Mouse (Mus musculus) ES-E14 (cell line): ENCODE results near the gene Srgap2. TPM values are rescaled to one million over a fixed set of nuclear protein-coding genes. Genes with fewer than 3 reads are reported as not detected.

Experiments
- DNase-seq: peaks from one replicate; pipeline ENCODE4 v3.0.0-alpha.2; 2013; ENCODE audit warnings: low read depth, low spot score
- H3K27ac ChIP-seq: 2 replicates; pipeline ENCODE4 v1.5.1; 2012; ENCODE audit warnings: low read depth, mild to moderate bottlenecking, low read length, moderate library complexity, mixed read lengths; ENCODE audit not compliant: poor library complexity, insufficient read depth, severe bottlenecking
- H3K36me3 ChIP-seq: 2 replicates; pipeline ENCODE4 v1.6.1; 2012; ENCODE audit warnings: mild to moderate bottlenecking, low read length, moderate library complexity, mixed read lengths; ENCODE audit not compliant: control insufficient read depth, poor library complexity, insufficient read depth, severe bottlenecking
- H3K4me1 ChIP-seq, 2 experiments: fragments of 150-350 bp in 1 of 2; sonication (generic) in 1 of 2; 2 replicates each; pipeline ENCODE4 v1.6.1; 2012; ENCODE audit warnings: low read length in 2 of 2, mild to moderate bottlenecking in 1 of 2, mixed read lengths in 1 of 2; ENCODE audit not compliant: control insufficient read depth in 2 of 2, insufficient read depth in 2 of 2, poor library complexity in 1 of 2
- H3K4me3 ChIP-seq, 2 experiments: fragments of 150-350 bp in 1 of 2; sonication (generic) in 1 of 2; 2 replicates each; pipeline ENCODE4 v1.5.1; 2012; ENCODE audit warnings: low read length in 2 of 2, low read depth in 1 of 2, mild to moderate bottlenecking in 1 of 2, mixed read lengths in 1 of 2; ENCODE audit not compliant: insufficient read depth in 1 of 2, poor library complexity in 1 of 2, severe bottlenecking in 1 of 2
- H3K9ac ChIP-seq: 2 replicates; pipeline ENCODE4 v1.6.1; 2012; ENCODE audit warnings: low read depth, mild to moderate bottlenecking, low read length, mixed read lengths; ENCODE audit not compliant: poor library complexity, insufficient read depth, severe bottlenecking
- H3K9me3 ChIP-seq: fragments of 150-350 bp; sonication (generic); 2 replicates; pipeline ENCODE4 v1.6.1; 2012; ENCODE audit warnings: low read depth, mild to moderate bottlenecking, low read length; ENCODE audit not compliant: control insufficient read depth, insufficient read depth
- CHD2 ChIP-seq: IDR thresholded peaks from 2 replicates; pipeline ENCODE4 v1.6.1; 2014; ENCODE audit warnings: mild to moderate bottlenecking, low read depth, low read length, inconsistent platforms
- HCFC1 ChIP-seq: IDR thresholded peaks from 2 replicates; pipeline ENCODE4 v1.6.1; 2012; ENCODE audit warnings: low read length, inconsistent platforms, borderline replicate concordance; ENCODE audit not compliant: insufficient read depth
- MAFK ChIP-seq: IDR thresholded peaks from 2 replicates; pipeline ENCODE4 v1.6.1; 2014; ENCODE audit warnings: mild to moderate bottlenecking, low read depth, low read length, inconsistent platforms; ENCODE audit not compliant: insufficient read depth
- ZC3H11A ChIP-seq: IDR thresholded peaks from 2 replicates; pipeline ENCODE4 v1.6.1; 2012; ENCODE audit warnings: low read depth, mild to moderate bottlenecking, inconsistent platforms, low read length, borderline replicate concordance
- ZNF384 ChIP-seq: IDR thresholded peaks from 2 replicates; pipeline ENCODE4 v1.6.1; 2012; ENCODE audit warnings: low read depth, low read length, inconsistent platforms
- in situ Hi-C, 2 experiments: fragments of 600-800 bp; cut with MboI; formaldehyde crosslinking; loops; one replicate each; pipeline ENCODE4 v1.15.1; 2025; ENCODE audit warnings: low sequenced_read_pairs in 2 of 2, inconsistent platforms in 1 of 2; ENCODE audit not compliant: unreplicated experiment in 2 of 2
- total RNA-seq: library from RNA; depleted of rRNA; stranded (reverse); fragments of 300-350 nt; gene quantifications from 2 replicates; pipeline ENCODE4 v1.2.3, GENCODE M21; 2012

Srgap2 gene
- total RNA-seq, 1 experiment, result 26.4 TPM

DNA sequence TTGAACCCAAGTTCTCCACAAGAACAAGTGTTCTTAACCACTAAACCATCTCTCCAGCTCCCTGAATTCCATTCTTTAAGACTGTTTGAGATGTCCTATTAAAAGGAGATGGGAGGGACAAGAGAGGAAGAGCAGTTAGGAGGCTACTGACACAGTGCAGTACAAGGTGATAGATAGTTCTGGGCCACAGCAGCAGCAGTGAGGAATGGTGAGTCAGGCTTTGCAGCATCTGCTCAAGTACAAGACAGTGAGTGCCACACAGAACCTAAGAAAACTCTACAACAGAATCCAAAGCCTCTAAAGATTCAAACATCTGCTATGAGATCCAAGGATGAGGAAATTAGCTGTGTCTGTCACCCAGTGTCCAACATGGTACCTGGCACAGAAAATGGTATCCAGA is 51.8 kb downstream of the Srgap2 start:
- no peak for DNase-seq
- no peaks in the 10 kb centered on the region for H3K9me3 ChIP-seq
- in situ Hi-C loops, result no loop called here

DNA sequence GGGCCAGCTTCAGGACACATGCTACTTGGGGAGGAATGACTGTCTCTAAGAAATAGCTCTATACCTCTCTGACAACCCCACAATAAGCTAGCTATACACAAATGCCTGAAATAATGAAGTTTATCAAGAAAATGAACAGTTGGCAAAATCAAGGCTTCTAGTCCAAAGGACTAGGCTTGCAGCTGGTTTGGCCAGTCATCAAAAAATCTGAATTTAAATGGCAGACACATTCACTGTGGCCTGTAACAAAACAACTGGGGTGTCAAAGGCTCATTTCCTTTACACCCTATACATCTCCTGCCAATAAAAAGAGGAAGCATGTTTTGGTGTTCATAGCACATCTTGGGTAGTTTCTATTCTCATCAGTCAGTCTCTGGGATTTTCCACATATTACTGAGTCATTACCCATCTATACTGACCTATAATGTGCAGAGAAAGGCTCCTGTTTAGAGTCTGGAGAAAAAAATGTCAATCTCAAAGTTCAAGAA is 53.5 kb downstream of the Srgap2 start:
- Histone ChIP-seq H3K9me3 (no peaks in the 10 kb centered on the region), H3K4me3 (no peak overlapping the region), H3K36me3 (no peaks in the 10 kb centered on the region), H3K27ac (no peak overlapping the region), H3K9ac (no peak overlapping the region), H3K4me1 (peaks cover 3 to 15% of the 10 kb centered on the region in 2 experiments)
- TF ChIP-seq CHD2 (no peak), ZC3H11A (no peak), MAFK (no peak), HCFC1 (no peak), ZNF384 (no peak)
- no peak for DNase-seq
- in situ Hi-C loops, result no loop called here

More for the DNA sequence above, 51.8 kb downstream of the Srgap2 start:
- H3K27ac ChIP-seq, result no peak overlapping the region
- H3K4me3 ChIP-seq, result no peak overlapping the region
- H3K9ac ChIP-seq, result no peak overlapping the region
- no peaks in the 10 kb centered on the region for H3K36me3 ChIP-seq
- peaks cover 3 to 18% of the 10 kb centered on the region in 2 experiments for H3K4me1 ChIP-seq
- TF ChIP-seq HCFC1 (no peak), CHD2 (no peak), MAFK (no peak), ZC3H11A (no peak), ZNF384 (no peak)

- Histone ChIP-seq H3K9ac (no peak overlapping the region), H3K4me1 (peaks cover 2 to 9% of the 10 kb centered on the region in 2 experiments; a peak in 2 of 4 replicates), H3K27ac (no peak overlapping the region), H3K36me3 (no peaks in the 10 kb centered on the region), H3K4me3 (no peak overlapping the region), H3K9me3 (no peaks in the 10 kb centered on the region)
- DNase-seq, result no peak
- no peak for TF ChIP-seq ZC3H11A
- TF ChIP-seq MAFK, result peak; percentile 89
- in situ Hi-C loops, result no loop called here
These were observed 56.6 kb downstream of the Srgap2 start for GRCm38 (mm10) chr1:131470597-131470996.

GRCm38 (mm10) chr1:131465855-131466254 is 61.3 kb downstream of the Srgap2 start:
- no peak for DNase-seq
- Histone ChIP-seq H3K9me3 (no peaks in the 10 kb centered on the region), H3K36me3 (no peaks in the 10 kb centered on the region), H3K4me3 (no peak overlapping the region), H3K4me1 (0 out of 4 replicates have a peak, but pooled peaks cover 0 to 4% of the 10 kb centered on the region in 2 experiments), H3K9ac (no peak overlapping the region), H3K27ac (no peak overlapping the region)
- no peak for TF ChIP-seq HCFC1
- TF ChIP-seq ZC3H11A, result no peak
- no peak for TF ChIP-seq CHD2
- TF ChIP-seq MAFK, result no peak
- no peak for TF ChIP-seq ZNF384
- in situ Hi-C loops, result no loop called here
